Mouse (Mus musculus): ENCODE data around the gene Lsm8. TPM values are rescaled to one million over a fixed set of nuclear protein-coding genes. Genes with fewer than 3 reads are reported as not detected.

The Lsm8 gene
- total RNA-seq (2023): 54.7 TPM

GRCm38 (mm10) chr6:18848051-18848701 lies at the start of gene Lsm8:
Lsm8 (plus strand) TSS chr6:18848579.

GRCm38 (mm10) chr6:18866018-18866417 lies 17.6 kb downstream of the Lsm8 start, which contains the start of gene Ankrd7:
Ankrd7 (plus strand) TSS chr6:18866318.

Other genes with a start within 250 kb of the Lsm8 start
- gene Ankrd7, start 17.7 kb downstream of the Lsm8 start, total RNA-seq (2023): not detected

Data from CD4-positive naive resting alpha-beta T cell, adult 57 days (primary cell).